Mouse (Mus musculus) heart, postnatal 4 days (tissue): ENCODE measurements around the gene Tchp. TPM values are rescaled to one million over a fixed set of nuclear protein-coding genes. Genes with fewer than 3 reads are reported as not detected.

ENCODE experiments used
- DNase-seq: peaks from one replicate; pipeline ENCODE4 v3.0.0; 2021
- microRNA-seq, 2 experiments: library from miRNA; unstranded; fragments of <30 nt; microRNA quantifications; one replicate each; pipeline ENCODE4 v1.2.0; 2021 to 2022
- total RNA-seq, 2 experiments: library from RNA; stranded (reverse); gene quantifications; 2 replicates each; pipeline ENCODE4 v1.2.3; 2021

Tchp gene
- total RNA-seq, 2 experiments from 2014 or later, result 5.3 to 6.8 TPM

DNA sequence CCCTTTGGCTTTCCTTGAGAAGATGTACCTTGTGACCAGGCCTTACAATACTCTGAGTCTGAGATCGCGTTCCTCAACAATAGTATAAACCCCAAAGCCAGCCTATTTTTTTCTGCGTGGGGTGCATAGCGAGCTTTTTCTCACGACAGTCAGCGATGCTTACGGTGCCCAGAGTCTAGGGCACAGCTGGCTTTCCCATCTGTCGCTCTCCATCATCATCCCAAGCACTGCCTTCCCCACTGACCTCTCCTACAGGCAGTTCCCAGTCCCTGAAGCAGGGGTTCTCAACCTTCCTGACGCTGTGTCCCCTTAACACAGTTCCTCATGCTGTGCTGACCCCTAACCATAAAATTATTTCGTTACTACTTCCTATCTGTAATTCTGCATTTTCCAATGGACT is 35.0 kb downstream of the Tchp start:
- no peak for DNase-seq

- peak; percentile 82 for DNase-seq
These were observed 35.6 kb downstream of the Tchp start for GRCm38 (mm10) chr5:114742998-114743696.

DNA sequence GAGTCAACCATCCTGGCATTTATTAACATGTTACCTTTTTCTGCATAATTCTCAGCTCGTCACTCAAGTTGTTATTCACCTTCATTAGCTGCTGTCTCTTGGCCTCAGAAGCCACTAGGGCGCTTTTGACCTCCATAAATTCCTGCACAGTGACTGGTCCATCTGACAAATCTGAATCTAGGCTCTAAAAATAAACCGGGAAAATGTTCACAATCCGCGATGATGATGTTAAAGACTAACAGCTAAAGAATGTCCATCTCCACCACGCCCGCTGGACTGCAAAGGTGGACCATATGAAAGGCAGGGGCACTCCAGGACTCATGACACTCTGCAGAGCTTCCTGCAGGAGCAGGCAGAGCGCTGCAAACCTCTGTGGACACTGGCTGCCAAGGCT is 36.1 kb downstream of the Tchp start:
- no peak for DNase-seq

DNA sequence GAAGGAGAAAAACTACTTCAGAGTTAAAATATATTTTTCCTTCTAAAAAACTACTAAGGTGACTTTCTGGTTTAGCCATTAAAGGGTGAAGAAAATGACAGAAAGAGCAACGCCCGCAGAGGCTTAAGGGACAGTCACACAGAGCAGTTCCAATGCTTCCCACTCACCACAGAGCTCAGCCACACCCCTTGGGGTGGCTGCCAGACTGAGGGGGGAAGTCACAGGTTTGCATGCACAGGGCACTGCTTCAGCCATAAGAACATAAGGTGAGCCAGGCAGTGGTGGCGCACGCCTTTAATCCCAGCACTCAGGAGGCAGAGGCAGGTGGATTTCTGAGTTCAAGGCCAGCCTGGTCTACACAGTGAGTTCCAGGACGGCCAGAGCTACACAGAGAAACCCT is 38.0 kb downstream of the Tchp start:
- peak; percentile 50 for DNase-seq

DNA sequence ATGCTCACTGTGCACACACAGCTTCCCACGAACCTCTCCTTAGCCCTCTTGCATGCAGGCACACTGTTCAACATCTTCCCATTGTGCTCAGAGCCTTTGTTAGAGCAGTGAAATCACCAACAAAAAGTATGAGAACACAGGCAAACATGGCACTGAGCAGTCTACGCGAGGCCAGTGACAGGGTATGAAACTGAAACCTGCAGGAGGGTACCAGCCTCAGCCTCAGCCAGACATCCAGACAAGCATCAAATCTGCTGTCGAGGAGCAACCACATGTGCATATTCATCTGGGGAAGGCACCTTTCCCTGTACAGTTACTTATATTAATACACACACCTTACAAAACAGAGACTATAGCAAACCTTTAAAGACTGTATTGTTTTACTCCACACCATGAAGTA is 39.3 kb downstream of the Tchp start:
- DNase-seq, result no peak

DNA sequence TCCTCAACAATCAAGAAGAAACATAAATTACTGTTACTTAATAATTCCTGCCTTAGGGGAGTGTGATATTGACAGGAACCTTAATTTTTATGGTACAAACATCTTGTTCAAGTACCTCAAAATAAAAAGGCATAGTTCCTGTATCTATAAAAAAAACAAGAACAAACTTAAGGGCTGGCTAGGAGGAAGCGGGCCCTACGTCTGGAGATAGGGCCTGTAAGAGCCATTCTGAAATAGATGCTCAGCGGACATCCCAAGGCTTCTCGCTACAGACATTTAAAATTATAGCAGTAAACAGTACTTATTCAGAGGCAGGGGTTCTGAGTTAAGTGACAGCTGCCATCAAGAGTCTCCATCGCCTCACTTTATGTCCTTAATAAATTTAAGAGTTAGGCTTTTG is 40.0 kb downstream of the Tchp start:
- no peak for DNase-seq

DNA sequence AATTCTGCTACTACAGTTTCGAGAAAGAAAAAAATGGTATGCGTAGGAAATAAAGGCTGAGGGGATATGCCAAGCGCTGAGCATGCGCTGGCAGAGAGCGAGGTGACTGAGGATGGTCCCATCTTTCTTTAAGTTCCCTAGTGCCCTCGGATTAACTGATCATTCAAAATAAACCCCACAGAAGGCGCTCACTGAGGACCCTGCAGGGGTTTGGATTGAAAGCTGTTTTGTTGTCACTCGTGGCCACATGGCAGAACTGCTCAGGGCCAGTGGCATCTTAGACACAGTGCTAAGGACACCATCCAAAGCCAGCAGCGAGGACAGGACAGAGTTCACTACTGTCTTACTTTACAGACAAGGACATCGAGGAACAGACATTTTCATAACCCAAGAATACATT is 42.8 kb downstream of the Tchp start:
- DNase-seq, result no peak

DNA sequence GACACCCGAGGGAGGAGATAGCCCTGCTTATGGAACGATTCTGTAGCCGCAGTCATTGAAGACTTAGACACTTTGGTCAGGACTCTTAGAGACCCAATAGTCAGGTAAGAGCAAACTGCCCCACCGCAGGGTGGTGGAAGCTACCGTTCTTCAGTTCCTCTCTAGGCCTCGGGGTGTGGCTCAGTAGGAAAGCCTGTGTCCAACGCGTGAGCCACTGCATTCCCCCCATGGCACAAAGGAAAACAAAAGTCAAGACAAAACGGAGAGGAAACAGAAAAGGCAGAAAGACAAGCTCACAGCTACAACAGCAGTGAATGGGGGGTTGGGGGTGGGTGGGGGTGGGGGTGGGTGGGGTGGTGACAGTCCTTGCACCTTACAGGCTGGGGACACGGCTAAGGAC is 44.8 kb downstream of the Tchp start:
- no peak for DNase-seq

DNA sequence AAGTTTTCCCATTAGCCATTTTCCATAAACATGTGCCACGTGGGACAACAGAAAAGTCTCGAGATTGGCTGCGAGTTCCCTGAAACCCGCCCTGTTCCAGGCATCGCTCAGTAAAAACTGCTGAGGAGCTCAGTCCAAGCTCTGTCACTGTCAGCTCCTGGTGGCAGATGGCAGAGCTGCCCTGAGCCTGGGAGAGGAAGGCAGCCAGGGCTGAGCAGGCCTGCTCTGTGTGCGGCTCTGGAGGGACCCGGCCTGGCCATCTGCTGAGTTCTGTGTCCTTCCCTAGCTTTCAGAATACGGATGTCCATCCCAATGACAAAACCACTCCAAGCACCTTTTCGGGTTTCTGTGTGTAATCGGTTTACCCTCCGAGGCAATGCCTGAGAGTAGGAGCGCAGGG is 45.8 kb downstream of the Tchp start:
- no peak for DNase-seq

DNA sequence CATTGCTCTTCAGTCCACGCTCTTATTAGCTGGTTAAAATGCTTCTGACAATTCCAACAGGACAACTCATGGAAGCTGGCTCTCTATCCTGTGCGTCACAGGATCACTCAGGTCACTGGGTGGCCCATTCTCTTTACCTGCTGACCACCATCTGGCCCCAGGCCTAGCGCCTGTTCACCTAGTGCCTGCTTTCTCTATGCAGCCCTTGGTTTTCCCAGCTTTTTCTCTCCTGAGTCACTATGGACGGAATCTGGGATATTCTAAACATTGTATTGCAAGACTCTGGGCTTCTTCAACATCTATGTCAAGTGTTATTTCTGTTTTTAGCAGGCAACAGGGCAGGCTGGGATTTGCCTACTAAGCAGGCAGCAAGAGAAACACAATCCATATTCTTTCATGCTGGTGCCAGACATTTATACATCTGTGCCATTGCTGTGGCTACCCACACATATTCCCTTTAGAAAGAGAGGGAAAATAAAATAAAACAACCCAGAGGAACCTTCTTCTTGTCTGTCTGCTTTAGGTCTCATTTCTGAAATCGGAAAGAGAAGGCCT is 52.1 kb downstream of the Tchp start:
- DNase-seq, result no peak

DNA sequence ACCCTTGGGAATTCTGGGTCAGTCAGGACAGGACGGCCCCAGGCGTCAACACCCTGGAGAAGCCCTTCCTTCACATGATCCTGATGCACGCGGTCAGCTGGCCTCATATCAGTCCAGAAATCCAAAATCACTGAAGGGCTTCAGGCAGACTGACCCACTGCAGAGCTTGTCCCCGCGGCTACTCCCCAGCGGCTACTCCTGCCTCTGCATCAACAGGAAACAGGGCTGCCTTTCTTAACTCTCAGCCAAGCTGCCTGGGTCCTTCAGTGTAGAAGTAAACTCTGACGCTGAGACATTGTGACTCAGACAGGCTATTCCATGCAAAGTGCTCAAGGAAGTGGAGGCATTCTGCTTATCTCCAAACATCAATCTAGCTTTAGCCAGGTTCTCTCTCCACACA is 54.4 kb downstream of the Tchp start:
- peak; percentile 25 for DNase-seq

DNA sequence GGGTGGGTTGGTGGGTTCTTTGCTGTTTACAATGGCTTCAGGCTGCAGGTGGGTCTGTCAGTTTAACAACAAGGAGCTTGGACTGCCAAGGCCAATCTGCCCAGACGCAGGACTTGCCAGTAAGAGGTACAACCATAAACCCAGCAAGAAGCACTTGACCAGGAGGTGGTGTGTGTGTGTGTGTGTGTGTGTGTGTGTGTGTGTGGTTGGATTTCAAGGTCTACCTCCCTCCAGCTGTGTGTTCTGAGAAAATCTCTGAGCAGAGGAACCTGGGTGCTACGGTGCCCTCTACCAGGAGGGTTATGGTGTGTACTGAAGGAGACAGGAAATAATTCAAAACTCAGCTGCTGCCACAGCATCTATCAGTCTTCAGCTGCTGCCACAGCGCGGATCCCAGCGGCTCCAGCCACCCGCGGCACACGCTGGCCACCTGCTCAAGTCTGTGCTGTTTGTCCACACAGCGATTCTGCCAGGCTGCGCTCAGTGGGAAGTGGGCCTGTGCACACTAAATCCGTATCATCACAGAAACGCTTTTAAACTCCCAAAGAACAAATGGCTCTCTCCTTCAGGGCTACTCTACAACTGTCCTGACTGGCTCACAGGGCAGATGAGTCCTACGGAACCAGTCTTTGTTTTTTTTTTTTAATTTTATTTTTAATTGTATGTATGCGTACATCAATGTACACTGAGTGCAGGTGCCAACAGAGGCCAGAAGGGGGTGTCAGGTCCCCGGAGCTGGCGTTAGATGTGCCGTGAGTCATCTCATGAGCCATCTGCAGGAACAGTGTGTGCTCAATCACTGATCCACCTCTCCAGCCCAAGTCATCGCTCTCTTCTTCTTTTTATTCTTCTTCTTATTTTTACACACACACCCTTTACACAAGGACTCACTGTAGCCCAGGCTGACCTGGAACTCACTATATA is 57.5 kb downstream of the Tchp start:
- DNase-seq, result no peak

GRCm38 (mm10) chr5:114766686-114767085 is 59.1 kb downstream of the Tchp start:
- no peak for DNase-seq

GRCm38 (mm10) chr5:114767185-114767584 is 59.6 kb downstream of the Tchp start:
- DNase-seq, result no peak

DNA sequence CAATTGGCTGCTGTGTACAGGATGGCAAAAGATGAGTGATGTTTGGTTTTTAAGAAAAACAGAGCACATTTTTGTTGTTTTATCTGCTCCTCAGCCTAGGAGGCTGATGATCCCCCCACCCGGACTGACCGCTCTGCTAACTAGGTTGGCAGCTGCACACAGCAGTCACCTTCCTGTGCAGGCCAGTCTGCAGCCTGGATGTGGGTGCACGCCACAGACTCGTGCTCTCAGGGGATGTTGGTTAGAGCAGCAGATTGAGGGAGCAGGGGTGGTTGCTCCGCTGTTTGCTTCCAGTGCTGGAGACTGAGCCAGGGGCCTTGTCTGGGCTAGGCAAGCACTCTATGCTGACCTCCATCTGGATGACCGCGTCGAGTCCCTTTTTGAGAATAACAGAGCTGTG is 62.2 kb downstream of the Tchp start:
- DNase-seq, result no peak

DNA sequence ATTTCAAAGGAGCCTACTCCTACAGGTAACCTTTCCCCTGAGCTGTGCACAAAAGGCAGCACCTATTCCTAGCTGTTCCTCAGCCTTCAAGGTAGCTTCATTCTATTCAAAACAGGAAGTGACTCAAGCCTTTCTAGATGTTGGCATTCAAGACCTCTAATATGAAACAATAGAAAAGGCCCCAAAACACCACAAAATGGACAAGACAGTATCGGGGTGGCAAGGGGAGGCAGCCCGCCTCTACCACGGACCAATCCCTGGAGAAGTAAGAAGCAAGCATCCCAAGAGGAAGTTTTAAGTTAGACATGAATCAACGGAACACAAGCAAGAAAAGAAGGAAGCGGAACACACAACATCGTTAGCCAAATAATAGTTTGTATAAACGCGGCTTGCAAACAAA is 64.2 kb downstream of the Tchp start:
- no peak for DNase-seq

Small RNA genes lying within 50 kb of the gene (microRNA-seq; reads per million reads assigned to microRNA genes)
- 0 to 0.20 reads per million in 2 experiments for gene Mir7028

Other genes with a start within 250 kb of the Tchp start
- gene Fam222a, start 139.7 kb upstream of the Tchp start, total RNA-seq, result 1 to 10 TPM; 6.0 to 7.0 TPM
- gene Trpv4, start 49.3 kb upstream of the Tchp start, total RNA-seq, result 1 to 10 TPM; 2.8 to 3.1 TPM
- gene Gltp, start 16.8 kb upstream of the Tchp start, total RNA-seq, result 10 to 100 TPM; 24.4 to 26.8 TPM
- gene Ankrd13a, start 66.9 kb downstream of the Tchp start, total RNA-seq, result 10 to 100 TPM; 60.6 to 60.8 TPM
- gene Git2, start 67.8 kb downstream of the Tchp start, total RNA-seq, result 10 to 100 TPM; 38.8 to 49.5 TPM
- 10 to 100 TPM; 15.9 to 17.6 TPM for gene 1500011B03Rik, start 115.7 kb downstream of the Tchp start, total RNA-seq
- not detected for gene 4930519G04Rik, start 145.9 kb downstream of the Tchp start, total RNA-seq
- not detected for gene Gm9936, start 150.9 kb downstream of the Tchp start, total RNA-seq
- 1 to 10 TPM; 2.7 to 2.8 TPM for gene Oasl2, start 189.2 kb downstream of the Tchp start, total RNA-seq
- gene Oasl1, start 215.5 kb downstream of the Tchp start, total RNA-seq, result under 1 TPM in 1 of 2 experiments, not detected in 1; 0.18 TPM
- 10 to 100 TPM; 27.7 to 34.9 TPM for gene 2210016L21Rik, start 234.4 kb downstream of the Tchp start, total RNA-seq